Mouse (Mus musculus) hindbrain, embryonic 11.5 days (tissue): Measurements from ENCODE around the gene Prph. TPM values are rescaled to one million over a fixed set of nuclear protein-coding genes. Genes with fewer than 3 reads are reported as not detected.

Source experiments
- polyA plus RNA-seq: library from polyadenylated mRNA; unstranded; fragments of >200 nt; fragmentation: Nextera tagmentation; extraction: Ambion mirVana; gene quantifications from 2 replicates; pipeline ENCODE4 v1.2.1, GENCODE M21; 2014

Prph gene
- polyA plus RNA-seq, 1 experiment from 2014 or later, result 17.2 TPM

Other genes starting within 250 kb of the Prph start
- 0.35 and 0.60 TPM in 2 replicates for gene Ddn, start 245.7 kb upstream of the Prph start, polyA plus RNA-seq
- gene Prkag1, start 223.7 kb upstream of the Prph start, polyA plus RNA-seq, result 65.9 and 70.6 TPM in 2 replicates
- gene Kmt2d, start 184.0 kb upstream of the Prph start, polyA plus RNA-seq, result 13.7 and 20.5 TPM in 2 replicates
- gene Rhebl1, start 160.6 kb upstream of the Prph start, polyA plus RNA-seq, result 13.4 and 17.8 TPM in 2 replicates
- 0.56 and 0.68 TPM in 2 replicates for gene Dhh, start 156.6 kb upstream of the Prph start, polyA plus RNA-seq
- gene Lmbr1l, start 136.9 kb upstream of the Prph start, polyA plus RNA-seq, result 9.4 and 13.4 TPM in 2 replicates
- 1,792 and 1,905 TPM in 2 replicates for gene Tuba1b, start 120.6 kb upstream of the Prph start, polyA plus RNA-seq
- not detected in 2 replicates for gene Gm49450, start 101.6 kb upstream of the Prph start, polyA plus RNA-seq
- 8,897 and 9,833 TPM in 2 replicates for gene Tuba1a, start 101.5 kb upstream of the Prph start, polyA plus RNA-seq
- 93.2 and 95.2 TPM in 2 replicates for gene Tuba1c, start 25.3 kb upstream of the Prph start, polyA plus RNA-seq
- 19.1 and 22.9 TPM in 2 replicates for gene Troap, start 19.4 kb downstream of the Prph start, polyA plus RNA-seq
- gene C1ql4, start 32.6 kb downstream of the Prph start, polyA plus RNA-seq, result 10.2 and 12.4 TPM in 2 replicates
- 1.2 and 3.3 TPM in 2 replicates for gene Dnajc22, start 38.0 kb downstream of the Prph start, polyA plus RNA-seq
- 59.5 and 64.9 TPM in 2 replicates for gene Spats2, start 70.7 kb downstream of the Prph start, polyA plus RNA-seq
- 0.12 and 0.14 TPM in 2 replicates for gene Kcnh3, start 169.7 kb downstream of the Prph start, polyA plus RNA-seq
- 184 and 193 TPM in 2 replicates for gene Mcrs1, start 196.8 kb downstream of the Prph start, polyA plus RNA-seq
- gene Prpf40b, start 239.9 kb downstream of the Prph start, polyA plus RNA-seq, result 41.9 and 45.7 TPM in 2 replicates
- 0.22 and 0.29 TPM in 2 replicates for gene Fam186b, start 240.7 kb downstream of the Prph start, polyA plus RNA-seq